Mouse (Mus musculus) kidney, postnatal 10 days (tissue): ENCODE measurements around the gene Tacc3.

Source experiments
- DNase-seq: peaks from one replicate; pipeline ENCODE4 v3.0.0; 2021; ENCODE audit warnings: mixed read lengths

Gene Tacc3

GRCm38 (mm10) chr5:33655251-33655840 is 2.6 kb upstream of the Tacc3 start:
- DNase-seq, result no peak

- DNase-seq, result no peak
These were observed 1.2 kb upstream of the Tacc3 start for GRCm38 (mm10) chr5:33656739-33657138.

- no peak for DNase-seq
These were observed 609 bp upstream of the Tacc3 start for GRCm38 (mm10) chr5:33657251-33657786.

GRCm38 (mm10) chr5:33658664-33659050 is 729 bp downstream of the Tacc3 start:
- no peak for DNase-seq

- DNase-seq, result peak; percentile 53
These were observed 10.3 kb downstream of the Tacc3 start for GRCm38 (mm10) chr5:33668223-33668622.

GRCm38 (mm10) chr5:33671659-33672058 is 13.7 kb downstream of the Tacc3 start:
- no peak for DNase-seq

- DNase-seq, result no peak
These were observed 16.5 kb downstream of the Tacc3 start for GRCm38 (mm10) chr5:33674439-33674838.

GRCm38 (mm10) chr5:33675964-33676363 is 18.0 kb downstream of the Tacc3 start:
- DNase-seq, result peak; percentile 87

- DNase-seq, result no peak
These were observed 20.3 kb downstream of the Tacc3 start for GRCm38 (mm10) chr5:33678244-33678643.

GRCm38 (mm10) chr5:33681044-33681443 is 23.1 kb downstream of the Tacc3 start:
- no peak for DNase-seq

- DNase-seq, result no peak
These were observed 23.9 kb downstream of the Tacc3 start for GRCm38 (mm10) chr5:33681611-33682388.

- no peak for DNase-seq
These were observed 25.0 kb downstream of the Tacc3 start for GRCm38 (mm10) chr5:33682963-33683362.

- DNase-seq, result peak; percentile 80
These were observed 26.1 kb downstream of the Tacc3 start for GRCm38 (mm10) chr5:33683897-33684652.

GRCm38 (mm10) chr5:33684932-33685331 is 27.0 kb downstream of the Tacc3 start:
- DNase-seq, result no peak

- peak; percentile 45 for DNase-seq
These were observed 29.2 kb downstream of the Tacc3 start for GRCm38 (mm10) chr5:33687142-33687541.

- no peak for DNase-seq
These were observed 30.6 kb downstream of the Tacc3 start for GRCm38 (mm10) chr5:33688278-33689220.

GRCm38 (mm10) chr5:33689221-33689844 is 31.4 kb downstream of the Tacc3 start:
- DNase-seq, result peak; percentile 43

GRCm38 (mm10) chr5:33689852-33690645 is 32.1 kb downstream of the Tacc3 start:
- peak; percentile 66 for DNase-seq

- DNase-seq, result peak; percentile 75
These were observed 34.5 kb downstream of the Tacc3 start for GRCm38 (mm10) chr5:33692393-33692792.

- DNase-seq, result no peak
These were observed 36.5 kb downstream of the Tacc3 start for GRCm38 (mm10) chr5:33694461-33694847.
